Mouse (Mus musculus): ENCODE data around the gene Ndufaf3.
"Not testable (repeated sequence)": the region's sequence is repeated elsewhere in the genome, so short reads cannot be mapped to it uniquely, and the experiment has no call there.

Gene Ndufaf3

DNA sequence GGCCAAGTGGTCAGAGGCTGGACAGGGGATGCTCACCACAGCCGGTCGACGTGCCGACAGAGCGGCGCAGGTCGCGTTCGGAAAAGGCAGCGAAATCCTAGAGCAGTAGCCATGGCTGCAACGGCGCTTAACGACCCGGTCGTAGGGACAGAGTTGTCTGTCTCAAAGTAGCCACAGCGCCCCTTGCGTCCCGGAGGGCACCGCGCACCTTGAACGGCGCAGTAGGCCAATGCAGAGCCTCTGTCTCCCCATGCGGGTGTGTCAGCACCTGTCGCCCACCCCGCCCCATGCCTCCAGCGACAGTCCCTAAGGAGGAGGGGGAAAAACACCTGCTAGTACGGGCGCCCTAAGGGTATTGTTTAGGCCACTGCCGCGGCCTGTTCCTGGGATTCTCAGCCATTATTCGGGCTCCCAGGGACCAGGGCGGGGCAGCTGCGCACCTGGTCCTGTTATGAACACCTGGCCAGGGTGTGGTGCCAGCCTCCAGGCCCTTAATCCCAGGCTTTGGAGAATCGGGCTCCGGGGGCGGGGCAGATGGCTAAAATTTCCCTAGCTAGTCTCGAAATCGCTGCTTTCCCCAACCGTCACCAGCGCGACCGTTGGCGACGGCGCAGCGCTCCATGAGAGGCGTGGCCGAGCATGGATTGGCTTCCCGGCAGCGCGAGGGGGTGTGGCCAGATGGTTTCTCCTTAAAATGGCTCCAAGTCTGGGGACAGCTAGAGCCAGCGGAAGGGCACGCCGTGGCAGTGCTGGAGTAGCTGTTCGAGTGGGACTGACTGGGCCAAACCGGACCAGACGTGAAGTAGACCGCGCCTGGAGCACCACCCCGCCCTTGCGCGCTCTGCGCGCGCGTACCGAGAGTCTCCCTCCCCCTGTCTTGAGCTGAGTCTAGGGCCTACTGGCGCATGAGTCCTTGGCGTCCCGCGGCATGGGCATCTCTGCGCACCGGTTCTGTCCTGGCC lies at the start of gene Ndufaf3:
Ndufaf3 (minus strand) TSS at position 620 of the 962 bp plus-strand sequence.
- peak; percentile 95 for DNase-seq (ENCODE audit: low spot score)

DNA sequence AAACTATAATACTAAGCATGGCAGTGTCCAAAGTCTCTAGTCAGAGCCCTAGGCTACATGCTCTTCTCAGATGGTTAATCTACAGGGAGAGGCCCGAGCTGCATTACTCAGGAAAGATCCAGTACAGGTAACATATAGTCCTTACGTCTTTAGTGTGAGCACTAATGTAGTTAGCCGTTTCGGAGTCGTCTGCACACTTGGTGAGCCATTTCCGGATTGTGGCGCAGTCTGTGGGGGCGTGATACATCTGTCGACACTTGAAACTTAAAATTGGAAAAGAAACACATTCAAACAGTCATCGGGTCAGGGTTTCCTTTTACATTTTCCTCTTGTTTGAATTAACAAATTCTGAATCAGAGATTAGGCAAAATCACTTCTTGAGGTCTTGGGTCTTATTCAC lies 44.3 kb upstream of the Ndufaf3 start:
- DNase-seq (ENCODE audit: low spot score): no peak

DNA sequence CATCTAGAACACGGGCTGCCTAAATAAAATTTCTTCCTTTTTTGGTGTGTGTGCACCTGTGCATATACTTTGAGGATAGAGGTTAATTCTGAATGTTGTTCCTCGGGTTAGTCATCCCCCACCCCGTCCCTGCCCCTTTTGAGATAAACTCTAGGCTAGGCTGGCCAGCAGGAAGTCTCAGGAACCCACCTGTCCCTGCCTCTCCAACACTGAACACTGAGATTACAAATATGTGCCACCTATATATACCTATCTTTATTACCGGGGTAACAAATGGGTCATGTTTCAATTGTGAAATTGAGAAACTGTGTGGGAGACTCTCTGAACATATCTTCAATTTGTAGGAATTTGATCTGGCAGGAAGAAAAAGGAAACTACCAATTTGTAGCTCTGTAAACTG lies 41.7 kb upstream of the Ndufaf3 start:
- no peak for DNase-seq (ENCODE audit: low spot score)

DNA sequence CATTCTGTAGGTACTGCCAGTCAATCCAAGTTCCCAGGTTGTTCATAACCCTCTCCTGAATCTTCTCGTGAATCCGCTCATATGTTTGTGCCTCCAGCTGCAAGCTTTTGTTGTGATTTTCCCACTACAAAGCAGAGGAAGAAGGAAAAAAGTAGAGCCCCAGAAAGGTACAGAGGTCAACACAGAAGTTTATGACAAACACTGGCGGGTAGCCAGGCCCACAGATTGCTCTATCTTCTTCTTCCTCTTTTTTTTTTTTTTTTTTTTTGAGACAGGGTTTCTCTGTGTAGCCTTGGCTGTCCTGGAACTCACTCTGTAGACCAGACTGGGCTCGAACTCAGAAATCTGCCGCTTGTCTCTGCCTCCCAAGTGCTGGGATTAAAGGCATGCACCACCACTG lies 40.7 kb upstream of the Ndufaf3 start:
- DNase-seq (ENCODE audit: low spot score): not testable (repeated sequence)

DNA sequence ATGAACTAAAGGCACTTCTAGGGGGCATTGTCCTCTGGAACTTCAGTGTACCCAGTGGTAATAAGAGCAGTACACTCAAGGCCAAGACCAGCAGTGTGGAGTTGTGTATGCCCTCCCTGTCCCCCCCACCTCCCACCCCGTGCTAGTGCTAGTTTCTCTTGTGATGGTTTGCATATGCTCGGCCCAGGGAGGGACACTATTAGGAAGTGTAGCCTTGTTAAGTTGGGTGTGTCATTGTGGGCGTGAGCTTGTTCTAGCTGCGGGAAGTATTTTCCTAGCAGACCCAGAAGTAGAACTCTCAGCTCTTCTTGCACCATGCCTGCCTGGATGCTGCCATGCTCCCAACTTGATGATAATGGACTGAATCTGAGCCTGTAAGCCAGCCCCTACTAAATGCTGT lies 34.8 kb upstream of the Ndufaf3 start:
- no peak for DNase-seq (ENCODE audit: low spot score)

DNA sequence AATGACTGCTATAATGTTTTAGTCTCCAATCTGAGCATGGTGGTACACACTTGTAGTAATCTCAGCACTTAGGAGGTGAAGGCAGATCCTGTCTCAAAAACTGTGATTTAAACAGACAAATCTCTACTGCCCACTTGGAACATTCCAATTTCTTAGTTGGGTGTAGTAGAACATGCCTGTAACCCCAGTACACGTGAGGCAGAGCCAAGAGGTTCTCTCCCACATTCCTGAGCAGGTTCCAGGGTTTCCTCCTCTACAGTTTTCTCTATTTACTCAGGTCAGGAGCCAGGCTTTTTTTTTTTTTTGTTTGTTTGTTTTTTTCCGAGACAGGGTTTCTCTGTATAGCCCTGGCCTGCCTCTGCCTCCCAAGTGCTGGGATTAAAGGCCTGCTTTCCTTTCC lies 32.8 kb upstream of the Ndufaf3 start:
- DNase-seq (ENCODE audit: low spot score): peak; percentile 68

DNA sequence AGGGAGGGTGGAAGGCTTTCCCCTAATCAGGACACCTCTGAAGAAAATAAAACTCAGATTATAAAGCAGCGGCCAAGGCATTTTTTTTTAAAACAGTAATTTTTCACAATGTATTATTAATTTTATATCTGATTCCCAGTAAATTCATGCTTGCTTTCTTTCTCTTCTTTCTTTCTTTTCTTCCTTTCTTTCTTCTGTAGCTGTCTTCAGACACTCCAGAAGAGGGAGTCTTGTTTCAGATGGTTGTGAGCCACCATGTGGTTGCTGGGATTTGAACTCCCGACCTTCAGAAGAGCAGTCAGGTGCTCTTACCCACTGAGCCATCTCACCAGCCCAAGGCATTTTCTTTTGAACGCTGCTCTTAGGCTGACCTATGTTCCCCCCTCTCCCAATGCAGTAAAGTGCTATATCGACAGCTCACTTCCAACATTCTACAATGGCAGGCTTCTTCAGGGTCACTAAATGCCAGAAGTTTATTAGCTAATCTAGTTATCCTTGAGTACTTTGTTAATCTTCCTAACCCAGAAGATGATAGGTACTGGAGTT lies 31.9 kb upstream of the Ndufaf3 start:
- no peak for DNase-seq (ENCODE audit: low spot score)

DNA sequence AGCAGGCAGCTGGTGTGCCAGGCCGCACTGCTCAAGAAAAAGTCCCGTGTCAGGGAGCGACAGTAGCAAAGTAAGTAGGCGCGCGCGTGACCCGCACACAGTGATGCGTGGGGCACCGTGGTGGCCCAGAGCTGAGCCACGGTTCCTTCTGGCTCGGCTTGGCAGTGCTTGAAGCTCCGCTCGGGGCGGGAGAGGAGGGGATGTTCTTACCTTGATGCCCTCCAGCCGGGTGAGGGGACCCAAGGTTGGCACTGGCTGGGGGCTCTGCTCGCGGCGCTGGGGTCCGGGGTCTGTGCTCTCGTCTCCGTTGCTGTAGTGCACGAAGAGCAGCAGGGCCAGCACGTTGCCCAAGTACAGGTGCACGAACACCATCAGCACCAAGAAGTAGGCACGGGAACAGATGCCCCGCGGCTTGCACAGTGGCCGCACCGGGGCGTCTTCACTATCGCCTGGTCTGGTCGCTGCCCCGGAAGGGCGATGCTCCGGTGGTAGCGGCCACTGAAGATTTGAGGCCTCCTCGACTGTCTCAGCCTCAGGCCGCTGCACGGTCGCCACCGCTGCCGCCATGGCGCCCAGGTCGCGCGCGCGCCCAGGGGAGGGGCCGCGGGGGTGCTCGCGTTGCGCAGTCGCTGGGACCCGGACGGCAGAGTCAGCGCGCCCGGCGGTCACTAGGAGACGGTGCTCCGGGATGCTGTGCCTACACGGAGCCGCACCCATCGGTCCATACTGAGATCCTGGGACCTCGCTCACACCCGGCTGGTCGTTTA lies 29.9 kb upstream of the Ndufaf3 start, which contains the start of gene P4htm:
P4htm (minus strand) TSS at position 670 of the 767 bp plus-strand sequence.
- DNase-seq (ENCODE audit: low spot score): peak; percentile 54

DNA sequence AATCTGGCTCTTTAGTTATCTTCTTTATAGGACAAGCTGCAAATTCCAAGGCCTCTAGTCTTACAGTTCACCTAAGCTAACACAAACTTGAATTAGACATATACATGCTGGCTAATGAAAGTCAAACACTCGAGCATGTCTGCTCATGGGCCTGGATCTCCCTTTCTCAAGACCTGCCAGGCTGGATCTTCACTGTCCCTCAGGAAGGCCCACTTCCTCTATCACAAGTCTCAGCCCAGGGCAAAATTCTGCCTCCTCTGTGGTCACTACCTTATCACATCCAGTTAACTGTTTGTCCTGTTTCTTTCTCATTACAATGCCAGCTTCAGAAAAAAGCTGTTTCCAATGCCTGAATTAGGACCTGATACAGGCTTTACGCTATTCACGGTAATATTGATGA lies 27.1 kb upstream of the Ndufaf3 start:
- no peak for DNase-seq (ENCODE audit: low spot score)

DNA sequence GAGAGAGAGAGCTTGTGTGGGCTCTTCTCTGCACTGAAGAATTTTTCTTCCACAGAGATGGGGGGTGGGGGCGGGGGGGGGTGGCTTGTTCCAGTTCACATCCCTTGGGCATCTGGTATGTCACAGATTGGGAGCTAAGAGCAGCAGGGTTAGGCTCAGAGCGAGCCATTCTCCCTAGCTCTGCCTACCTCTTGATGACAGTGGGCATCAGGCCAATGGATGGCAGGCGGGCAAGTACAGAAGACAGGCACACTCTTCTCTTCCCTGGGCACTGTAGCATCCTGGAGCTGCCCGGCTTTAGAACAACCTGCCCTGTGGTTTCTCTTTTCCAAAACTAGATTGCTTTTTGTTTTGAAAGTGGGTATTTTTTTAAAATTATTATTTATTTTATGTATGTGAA lies 24.2 kb upstream of the Ndufaf3 start:
- DNase-seq (ENCODE audit: low spot score): no peak

DNA sequence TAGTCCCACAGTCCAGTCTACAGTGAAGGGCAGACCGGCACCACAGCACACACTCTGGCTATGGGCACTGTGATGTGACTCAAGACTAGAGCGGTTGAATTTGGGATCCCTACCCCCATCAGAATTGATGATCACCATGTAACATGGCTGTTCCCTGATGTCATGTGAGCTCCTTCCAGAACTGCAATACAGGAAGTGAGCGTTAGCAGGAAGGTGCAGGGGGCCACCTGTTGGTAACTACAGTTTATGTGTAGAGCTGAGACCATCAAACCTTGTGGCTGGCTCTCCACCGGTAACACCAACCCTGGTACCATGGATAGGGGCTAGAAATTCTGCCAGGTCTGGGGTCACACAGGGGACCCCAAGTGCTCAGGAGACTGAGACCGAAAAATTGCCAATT lies 22.0 kb upstream of the Ndufaf3 start:
- DNase-seq (ENCODE audit: low spot score): no peak

DNA sequence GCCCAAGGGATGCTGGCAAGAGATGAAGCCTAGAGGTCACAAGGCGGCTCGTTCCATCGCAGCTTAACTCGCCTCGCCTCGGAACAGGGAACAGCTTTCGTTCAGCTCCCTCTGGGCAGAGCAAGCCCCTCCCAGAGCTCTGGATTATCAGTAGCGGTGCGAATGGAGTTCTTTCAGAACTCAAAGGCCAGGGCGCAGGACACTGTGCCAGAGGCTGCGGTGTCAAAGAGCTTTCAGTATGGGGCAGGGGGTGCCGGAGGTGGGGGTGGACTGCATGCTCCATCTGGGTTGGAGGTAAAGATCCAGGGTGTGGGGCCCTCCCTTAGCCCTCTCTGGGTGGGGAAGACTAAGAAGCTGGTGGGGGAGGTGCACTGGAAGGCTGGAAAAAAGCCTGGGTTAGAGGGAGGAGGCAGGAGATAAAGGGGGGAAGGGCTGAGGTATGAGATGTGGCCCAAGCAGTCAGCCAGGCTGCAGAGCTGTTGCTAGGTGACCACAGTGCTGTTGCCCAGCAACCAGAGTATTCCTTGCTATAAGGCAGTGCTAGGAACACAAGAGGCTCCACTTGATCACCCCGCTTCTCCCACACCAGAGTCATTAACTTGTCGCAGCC lies 20.4 kb upstream of the Ndufaf3 start:
- peak; percentile 80 for DNase-seq (ENCODE audit: low spot score)

DNA sequence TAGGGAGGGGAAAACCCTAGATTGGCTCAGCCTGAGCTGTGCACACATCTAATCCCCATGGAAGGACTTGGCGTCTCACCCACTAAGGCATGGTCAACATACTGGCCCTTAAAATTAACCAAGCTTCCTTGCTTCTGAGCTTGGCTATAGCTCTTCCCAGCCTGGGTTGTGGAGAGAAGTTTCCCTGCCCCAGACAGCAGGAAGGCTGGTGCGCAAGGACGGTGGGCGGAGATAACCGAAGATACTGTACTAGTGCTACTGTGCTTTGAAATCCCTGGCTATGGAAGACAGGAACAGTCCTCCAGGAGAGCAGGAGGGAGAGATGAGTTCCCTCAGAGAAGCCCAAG lies 12.1 kb upstream of the Ndufaf3 start:
- DNase-seq (ENCODE audit: low spot score): no peak

DNA sequence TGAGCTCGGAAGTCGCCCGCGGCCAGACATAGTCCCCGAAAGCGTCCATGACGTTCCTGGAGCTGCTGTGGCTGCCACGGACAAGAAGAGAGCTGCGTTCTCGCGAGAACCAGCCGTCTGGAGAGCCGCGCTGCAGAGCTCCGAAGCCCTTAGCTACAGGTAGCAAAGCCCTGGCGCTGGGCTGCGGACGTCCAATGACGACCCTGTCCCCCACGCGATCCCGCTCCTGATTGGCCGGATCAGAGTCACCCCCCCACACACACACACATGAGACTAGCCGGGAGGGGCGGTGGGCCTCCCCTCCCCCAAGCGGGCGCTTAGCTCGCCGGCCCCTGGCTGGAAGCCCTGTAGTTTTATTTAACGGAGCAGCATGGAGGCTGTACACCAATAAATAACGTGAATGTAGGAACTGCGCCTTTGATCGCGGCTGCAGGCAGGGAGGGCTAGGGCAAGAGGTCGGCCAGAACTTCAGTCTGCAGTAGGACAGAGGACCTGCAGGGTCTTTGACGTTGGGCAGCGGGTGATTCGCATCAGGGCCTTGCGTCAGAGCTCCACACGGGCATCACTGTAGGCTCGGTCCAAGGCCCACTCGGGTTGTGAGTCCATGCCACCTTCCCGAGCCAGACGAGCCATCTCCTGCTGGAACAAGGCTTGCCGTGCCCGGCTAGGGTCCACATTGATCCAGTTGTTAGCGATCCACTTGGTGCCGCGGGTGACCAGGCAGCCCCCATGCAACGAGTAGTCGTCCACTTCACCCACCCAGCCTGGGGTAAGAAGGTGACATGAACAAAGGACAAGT lies 11.5 kb upstream of the Ndufaf3 start, which contains the start of gene Wdr6:
Wdr6 (minus strand) TSS at position 195 of the 799 bp plus-strand sequence.
- DNase-seq (ENCODE audit: low spot score): peak; percentile 97

DNA sequence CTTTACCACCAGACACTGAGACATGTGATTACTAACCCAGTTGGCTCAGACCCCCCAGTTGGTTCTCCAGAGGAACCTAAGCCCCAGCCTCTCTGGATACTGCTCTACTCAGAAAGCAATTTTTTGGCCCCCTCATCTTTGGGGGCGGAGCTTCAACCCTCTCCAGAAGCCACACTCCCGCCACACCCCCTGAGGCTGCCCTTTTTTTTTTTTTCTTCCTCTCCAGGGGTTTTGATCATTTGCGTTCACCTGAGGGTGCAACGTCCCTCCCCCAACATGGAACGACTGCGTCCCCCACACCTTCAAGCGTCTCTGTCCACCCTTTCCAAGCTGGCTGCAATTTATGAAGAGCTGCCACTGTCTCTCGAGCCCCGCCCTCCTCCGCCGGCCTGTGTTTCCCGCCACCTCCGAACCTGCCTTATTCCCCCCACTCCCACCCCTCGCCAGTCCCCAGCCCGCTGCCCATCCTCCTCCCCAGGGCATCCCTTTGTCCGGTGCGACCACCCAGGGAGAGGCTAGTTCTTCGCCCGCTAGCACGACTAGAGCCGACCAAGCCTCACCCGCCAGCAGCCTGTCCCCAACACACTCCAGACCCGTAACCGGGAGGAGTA lies 10.8 kb upstream of the Ndufaf3 start:
- no peak for DNase-seq (ENCODE audit: low spot score)

DNA sequence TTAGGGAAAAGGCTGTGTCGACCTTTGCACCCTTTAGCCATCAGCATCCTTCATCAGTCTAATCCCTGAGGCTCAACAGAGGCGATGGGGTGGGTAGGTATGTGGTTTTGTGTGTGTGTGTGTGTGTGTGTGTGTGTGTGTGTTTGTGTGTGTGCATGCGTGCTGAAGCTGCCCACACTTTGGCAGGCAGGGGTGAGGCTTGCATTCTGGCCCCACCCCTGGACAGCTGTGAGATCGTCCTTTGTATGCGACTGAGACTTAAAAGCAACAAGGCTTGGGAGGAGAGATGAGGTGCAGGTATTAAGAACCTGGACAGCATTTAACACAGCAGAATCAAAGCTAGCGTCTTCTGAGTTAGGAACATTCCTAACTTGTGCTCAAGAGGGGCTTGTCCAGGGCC lies 9.8 kb upstream of the Ndufaf3 start:
- DNase-seq (ENCODE audit: low spot score): no peak

DNA sequence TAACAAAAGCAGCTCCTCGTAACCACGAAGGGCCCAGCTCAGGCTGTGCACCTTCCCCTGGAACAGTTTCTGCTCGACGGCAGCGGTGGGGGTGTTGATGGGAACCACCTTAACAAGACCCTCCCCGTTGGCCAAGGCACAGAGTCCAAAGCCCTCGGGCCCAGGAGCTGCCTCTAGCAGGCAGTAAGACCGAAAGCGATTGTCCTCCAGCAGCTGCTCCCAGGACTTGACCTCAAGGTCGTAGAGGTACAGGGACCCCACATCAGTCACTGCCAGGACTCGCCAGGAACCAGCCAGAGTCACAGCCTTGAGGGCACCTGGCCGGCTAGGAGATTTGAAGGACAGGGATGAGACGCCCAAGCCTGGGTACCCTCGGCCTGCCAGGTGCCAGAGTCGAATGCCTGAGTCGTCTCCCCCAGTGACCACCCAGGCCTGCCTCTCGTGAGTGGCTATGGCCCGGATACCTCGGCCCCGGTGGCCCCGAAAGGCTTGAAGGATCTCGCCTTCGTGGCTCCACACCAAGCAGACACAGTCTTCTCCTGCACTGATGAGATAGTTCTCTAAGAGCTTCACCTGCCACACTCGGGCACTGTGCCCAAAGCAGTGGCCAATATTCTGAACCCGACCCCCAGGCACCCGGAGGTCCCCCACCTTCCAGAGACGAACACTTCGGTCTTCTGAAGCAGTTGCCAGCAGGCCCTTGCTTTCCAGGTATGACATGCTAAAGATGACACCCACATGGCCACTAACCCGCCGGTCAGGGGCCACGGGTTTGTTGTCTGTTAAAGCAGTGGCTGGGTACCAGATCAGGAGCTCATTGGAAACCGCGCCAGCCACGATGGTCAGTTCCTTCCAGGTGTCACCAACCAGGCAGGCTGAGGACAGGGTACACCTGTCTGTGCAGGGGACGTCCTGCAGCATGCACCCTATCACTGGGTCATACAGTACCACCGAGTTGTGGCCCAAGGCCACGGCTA lies 8.4 kb upstream of the Ndufaf3 start:
- DNase-seq (ENCODE audit: low spot score): no peak

DNA sequence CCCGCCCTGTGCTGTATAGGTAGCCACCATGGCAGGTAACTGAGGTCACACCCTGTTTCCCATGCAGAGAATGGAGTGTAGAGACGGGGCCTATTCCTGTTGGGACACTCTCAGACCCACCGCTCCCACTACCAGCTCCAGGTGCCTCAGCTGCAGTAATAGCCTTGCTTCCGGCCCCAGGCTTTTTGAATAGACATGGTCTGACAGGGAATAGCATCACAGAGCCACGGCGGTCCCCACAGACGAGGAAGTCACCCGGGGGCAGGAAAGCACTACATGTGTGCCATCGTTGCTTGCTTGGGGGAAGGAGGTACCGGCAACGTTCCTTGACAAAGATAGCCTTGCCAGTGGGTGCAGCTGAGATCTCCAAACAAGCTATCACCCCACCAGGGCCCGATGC lies 7.7 kb upstream of the Ndufaf3 start:
- DNase-seq (ENCODE audit: low spot score): no peak

DNA sequence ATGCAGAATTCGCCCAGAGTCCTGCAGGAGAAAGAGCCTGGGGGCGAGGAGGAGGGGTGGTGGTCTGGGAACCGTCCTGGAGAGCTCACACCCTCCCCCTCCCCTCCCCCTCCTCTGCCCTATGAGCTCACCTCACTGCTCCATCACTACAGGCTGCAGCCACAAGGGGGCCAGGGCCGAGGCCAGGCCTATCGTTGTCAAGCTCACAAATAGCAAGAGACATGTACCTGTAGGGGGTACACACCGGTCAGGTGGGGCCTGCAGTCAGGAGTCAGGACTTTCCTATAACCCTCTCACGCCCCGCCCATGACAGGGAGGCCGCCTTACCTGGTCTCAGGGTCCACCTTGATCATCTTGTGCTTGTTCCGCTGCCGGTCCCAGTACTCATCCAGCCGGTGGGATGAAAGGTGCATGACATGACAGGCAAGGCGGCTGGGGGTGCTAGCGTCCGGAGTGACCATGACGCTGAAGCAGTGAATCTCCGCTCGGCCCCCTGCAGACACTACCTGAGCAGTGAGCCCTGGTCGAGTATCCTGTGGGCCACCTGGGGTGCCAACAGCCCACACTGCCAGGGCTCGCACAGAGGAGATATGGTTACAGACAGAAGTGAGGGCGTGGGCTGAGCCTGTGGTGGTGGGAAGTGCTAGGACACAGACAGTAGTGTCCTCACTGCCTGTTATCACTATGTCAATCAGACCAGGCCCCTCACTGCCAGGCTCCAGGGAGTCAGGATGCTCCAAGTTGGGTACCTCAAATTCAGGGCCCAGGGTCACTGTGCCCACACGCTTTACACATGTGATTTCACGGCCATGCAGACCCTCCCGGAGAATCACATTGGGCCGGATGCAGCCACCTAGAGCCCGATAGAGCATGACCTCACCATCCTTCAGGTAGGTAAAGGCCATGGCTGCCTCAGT lies 6.8 kb upstream of the Ndufaf3 start:
- peak; percentile 63 for DNase-seq (ENCODE audit: low spot score)
